Mouse (Mus musculus): ENCODE data around the gene Add3.

Gene Add3

GRCm38 (mm10) chr19:53140044-53140803 lies at the start of gene Add3:
Gene Add3, plus strand, starts transcription at chr19:53140443.
- DNase-seq (ENCODE audit: low read depth, low spot score) = peak; percentile 55

GRCm38 (mm10) chr19:53090677-53091076 lies 49.6 kb upstream of the Add3 start:
- DNase-seq (ENCODE audit: low read depth, low spot score) = no peak

GRCm38 (mm10) chr19:53092251-53092650 lies 48.0 kb upstream of the Add3 start:
- DNase-seq (ENCODE audit: low read depth, low spot score) = no peak

GRCm38 (mm10) chr19:53093294-53093693 lies 46.9 kb upstream of the Add3 start:
- no peak for DNase-seq (ENCODE audit: low read depth, low spot score)

- DNase-seq (ENCODE audit: low read depth, low spot score) = no peak
Measured at GRCm38 (mm10) chr19:53094684-53095083, 45.6 kb upstream of the Add3 start.

- DNase-seq (ENCODE audit: low read depth, low spot score) = no peak
Measured at GRCm38 (mm10) chr19:53101374-53102300, 38.6 kb upstream of the Add3 start.

- DNase-seq (ENCODE audit: low read depth, low spot score) = no peak
Measured at GRCm38 (mm10) chr19:53105374-53106090, 34.7 kb upstream of the Add3 start.

GRCm38 (mm10) chr19:53106952-53107351 lies 33.3 kb upstream of the Add3 start:
- DNase-seq (ENCODE audit: low read depth, low spot score) = no peak

GRCm38 (mm10) chr19:53107361-53108247 lies 32.6 kb upstream of the Add3 start:
- no peak for DNase-seq (ENCODE audit: low read depth, low spot score)

GRCm38 (mm10) chr19:53111996-53112590 lies 28.1 kb upstream of the Add3 start:
- DNase-seq (ENCODE audit: low read depth, low spot score) = no peak

GRCm38 (mm10) chr19:53119255-53119795 lies 20.9 kb upstream of the Add3 start:
- no peak for DNase-seq (ENCODE audit: low read depth, low spot score)

GRCm38 (mm10) chr19:53120483-53120882 lies 19.8 kb upstream of the Add3 start:
- DNase-seq (ENCODE audit: low read depth, low spot score) = no peak

GRCm38 (mm10) chr19:53122641-53123241 lies 17.5 kb upstream of the Add3 start:
- no peak for DNase-seq (ENCODE audit: low read depth, low spot score)

- no peak for DNase-seq (ENCODE audit: low read depth, low spot score)
Measured at GRCm38 (mm10) chr19:53123301-53123700, 16.9 kb upstream of the Add3 start.

- no peak for DNase-seq (ENCODE audit: low read depth, low spot score)
Measured at GRCm38 (mm10) chr19:53125679-53126078, 14.6 kb upstream of the Add3 start.

GRCm38 (mm10) chr19:53126546-53126945 lies 13.7 kb upstream of the Add3 start:
- DNase-seq (ENCODE audit: low read depth, low spot score) = no peak

GRCm38 (mm10) chr19:53127320-53128291 lies 12.6 kb upstream of the Add3 start:
- no peak for DNase-seq (ENCODE audit: low read depth, low spot score)

GRCm38 (mm10) chr19:53128494-53129337 lies 11.5 kb upstream of the Add3 start:
- no peak for DNase-seq (ENCODE audit: low read depth, low spot score)

Measured in telencephalon, adult 2 months (tissue).